Mouse (Mus musculus): Measurements from ENCODE around the gene Mpo.

DNA sequence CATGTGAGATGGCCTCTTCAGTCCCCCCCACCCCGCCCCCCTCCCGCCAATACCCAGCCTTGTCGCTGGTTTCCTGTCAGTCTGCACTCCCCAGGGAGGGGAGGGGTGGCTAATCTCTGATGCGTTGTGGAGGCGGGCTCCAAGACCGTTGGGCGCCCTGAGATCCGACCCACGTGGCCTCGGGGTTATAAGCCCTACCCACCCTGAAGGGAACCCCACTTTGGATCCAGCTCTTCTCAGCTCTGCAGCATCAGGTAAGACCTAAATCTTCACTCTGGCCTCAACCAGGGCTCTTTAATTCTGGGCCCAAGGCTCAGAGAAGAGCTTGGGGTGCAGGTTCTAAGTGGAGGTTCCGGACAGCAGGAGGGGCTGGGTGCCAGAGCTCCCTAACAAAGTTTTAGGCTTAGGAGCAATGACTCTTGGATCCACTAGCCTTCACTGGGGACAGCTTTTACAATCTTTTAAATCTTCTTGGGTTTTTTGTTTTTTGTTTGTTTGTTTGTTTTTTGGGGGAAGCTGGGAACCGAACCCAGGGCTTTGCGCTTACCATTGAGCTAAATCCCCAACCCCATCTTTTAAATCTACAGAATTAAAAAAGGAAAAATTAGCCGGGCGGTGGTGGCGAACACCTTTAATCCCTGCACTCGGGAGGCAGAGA lies 37.9 kb upstream of the Mpo start:
- TF ChIP-seq CTCF (IDR thresholded peaks at IDR 0.05): no peak
- TF ChIP-seq EP300 (IDR thresholded peaks at IDR 0.05): no peak
